Mouse (Mus musculus): Measurements from ENCODE around the gene Sh2d7.

Sh2d7 gene

GRCm38 (mm10) chr9:54538684-54539083 lies at the start of gene Sh2d7:
Gene Sh2d7, plus strand, starts transcription at chr9:54538984.
- POLR2A ChIA-PET: interaction anchor here in 2 of 4 experiments (0.6 to 1.2 kb wide), 4 partner anchors 14 to 55 kb away, joined by 3 to 4 read pairs (median 3); no protein-coding TSS in a partner anchor
- CTCF ChIA-PET: interaction anchor here (0.5 to 2.2 kb wide), 6 partner anchors 9 to 1730 kb away, joined by 3 to 7 read pairs (median 4); no protein-coding TSS in a partner anchor

GRCm38 (mm10) chr9:54489599-54489998 lies 49.2 kb upstream of the Sh2d7 start:
- POLR2A ChIA-PET: interaction anchor here in 2 of 4 experiments (0.6 to 0.7 kb wide), 2 partner anchors 338 to 649 kb away, joined by 3 read pairs; no protein-coding TSS in a partner anchor
- CTCF ChIA-PET: interaction anchor here in 1 of 4 experiments (0.6 kb wide), 1 partner anchor 11 kb away, joined by 3 read pairs; no protein-coding TSS in a partner anchor

GRCm38 (mm10) chr9:54490431-54490830 lies 48.4 kb upstream of the Sh2d7 start:
- ChIA-PET CTCF (interaction anchor here in 1 of 4 experiments (0.6 kb wide), 1 partner anchor 11 kb away, joined by 3 read pairs; no protein-coding TSS in a partner anchor), POLR2A (interaction anchor here in 1 of 4 experiments (0.6 to 0.9 kb wide), 2 partner anchors 10 to 311 kb away, joined by 3 to 7 read pairs; no protein-coding TSS in a partner anchor)

- CTCF ChIA-PET: interaction anchor here in 1 of 4 experiments (0.7 kb wide), 1 partner anchor 81 kb away, joined by 5 read pairs; no protein-coding TSS in a partner anchor
- POLR2A ChIA-PET: interaction anchor here in 2 of 4 experiments (0.6 to 1.2 kb wide), 3 partner anchors 9 to 497 kb away, joined by 3 read pairs; no protein-coding TSS in a partner anchor
Measured at GRCm38 (mm10) chr9:54499291-54499690, 39.5 kb upstream of the Sh2d7 start.

GRCm38 (mm10) chr9:54499791-54500190 lies 39.0 kb upstream of the Sh2d7 start:
- ChIA-PET CTCF (no interaction called here), POLR2A (interaction anchor here in 1 of 4 experiments (0.6 to 1.2 kb wide), 3 partner anchors 10 to 453 kb away, joined by 3 read pairs; no protein-coding TSS in a partner anchor)

- ChIA-PET POLR2A (interaction anchor here in 3 of 4 experiments (0.7 to 2.1 kb wide), 5 partner anchors 9 to 391 kb away, joined by 3 to 8 read pairs (median 4); partner anchors contain the start of gene Idh3a (in 1 of the 3)), CTCF (interaction anchor here in 1 of 4 experiments (0.5 to 0.7 kb wide), 3 partner anchors 11 to 440 kb away, joined by 3 to 4 read pairs (median 3); no protein-coding TSS in a partner anchor)
Measured at GRCm38 (mm10) chr9:54500832-54501452, 37.8 kb upstream of the Sh2d7 start.

GRCm38 (mm10) chr9:54501453-54502110 lies 37.2 kb upstream of the Sh2d7 start, which contains the start of gene Dmxl2:
Gene Dmxl2, minus strand, starts transcription at chr9:54501626.
- CTCF ChIA-PET: interaction anchor here in 2 of 4 experiments (0.5 to 0.7 kb wide), 4 partner anchors 12 to 440 kb away, joined by 3 to 4 read pairs (median 3); no protein-coding TSS in a partner anchor
- POLR2A ChIA-PET: interaction anchor here in 2 of 4 experiments (1.0 to 2.1 kb wide), 4 partner anchors 10 to 390 kb away, joined by 3 to 8 read pairs (median 4); partner anchors contain the start of gene Idh3a (in 1 of the 2)

GRCm38 (mm10) chr9:54502111-54502495 lies 36.7 kb upstream of the Sh2d7 start:
- POLR2A ChIA-PET: interaction anchor here in 1 of 4 experiments (0.6 to 2.1 kb wide), 3 partner anchors 9 to 636 kb away, joined by 3 to 8 read pairs (median 3); partner anchors contain the start of gene Idh3a
- CTCF ChIA-PET: interaction anchor here in 2 of 4 experiments (0.6 to 0.7 kb wide), 2 partner anchors 83 to 339 kb away, joined by 3 read pairs; no protein-coding TSS in a partner anchor

GRCm38 (mm10) chr9:54502873-54503272 lies 35.9 kb upstream of the Sh2d7 start:
- ChIA-PET CTCF (interaction anchor here in 1 of 4 experiments (0.6 kb wide), 1 partner anchor 340 kb away, joined by 3 read pairs; no protein-coding TSS in a partner anchor), POLR2A (interaction anchor here in 1 of 4 experiments (0.6 to 2.1 kb wide), 3 partner anchors 9 to 635 kb away, joined by 3 to 8 read pairs (median 3); partner anchors contain the start of gene Idh3a)

GRCm38 (mm10) chr9:54515991-54516390 lies 22.8 kb upstream of the Sh2d7 start:
- ChIA-PET POLR2A (interaction anchor here in 2 of 4 experiments (0.7 to 0.8 kb wide), 2 partner anchors 10 to 176 kb away, joined by 3 read pairs; no protein-coding TSS in a partner anchor), CTCF (no interaction called here)

GRCm38 (mm10) chr9:54518921-54519320 lies 19.9 kb upstream of the Sh2d7 start:
- POLR2A ChIA-PET: interaction anchor here in 1 of 4 experiments (0.9 kb wide), 1 partner anchor 20 kb away, joined by 3 read pairs; the partner anchor contains the start of gene Sh2d7
- CTCF ChIA-PET: no interaction called here

GRCm38 (mm10) chr9:54520286-54520685 lies 18.5 kb upstream of the Sh2d7 start:
- ChIA-PET CTCF (no interaction called here), POLR2A (no interaction called here)

GRCm38 (mm10) chr9:54527694-54528093 lies 11.1 kb upstream of the Sh2d7 start:
- ChIA-PET CTCF (interaction anchor here in 2 of 4 experiments (0.6 to 1.5 kb wide), 2 partner anchors 106 to 149 kb away, joined by 3 read pairs; no protein-coding TSS in a partner anchor), POLR2A (interaction anchor here in 1 of 4 experiments (1.1 kb wide), 1 partner anchor 41 kb away, joined by 3 read pairs; no protein-coding TSS in a partner anchor)

GRCm38 (mm10) chr9:54529950-54530349 lies 8.8 kb upstream of the Sh2d7 start:
- POLR2A ChIA-PET: no interaction called here
- CTCF ChIA-PET: interaction anchor here in 3 of 4 experiments (0.5 to 0.8 kb wide), 3 partner anchors 17 to 329 kb away, joined by 3 read pairs; no protein-coding TSS in a partner anchor

- ChIA-PET POLR2A (no interaction called here), CTCF (no interaction called here)
Measured at GRCm38 (mm10) chr9:54530836-54531235, 7.9 kb upstream of the Sh2d7 start.

- CTCF ChIA-PET: no interaction called here
- POLR2A ChIA-PET: interaction anchor here in 1 of 4 experiments (0.8 kb wide), 1 partner anchor 8 kb away, joined by 3 read pairs; no protein-coding TSS in a partner anchor
Measured at GRCm38 (mm10) chr9:54531421-54531820, 7.4 kb upstream of the Sh2d7 start.

- ChIA-PET CTCF (no interaction called here), POLR2A (no interaction called here)
Measured at GRCm38 (mm10) chr9:54532926-54533325, 5.9 kb upstream of the Sh2d7 start.

- CTCF ChIA-PET: interaction anchor here in 3 of 4 experiments (0.5 to 1.3 kb wide), 4 partner anchors 19 to 143 kb away, joined by 3 to 6 read pairs (median 3); no protein-coding TSS in a partner anchor
- POLR2A ChIA-PET: interaction anchor here in 1 of 4 experiments (0.6 kb wide), 1 partner anchor 748 kb away, joined by 3 read pairs; no protein-coding TSS in a partner anchor
Measured at GRCm38 (mm10) chr9:54533975-54534374, 4.8 kb upstream of the Sh2d7 start.
